Mouse (Mus musculus): ENCODE results near the gene Wtap.

- TF ChIP-seq CTCF (IDR thresholded peaks at IDR 0.05; ENCODE audit: borderline replicate concordance, control insufficient read depth, extremely low read depth, insufficient read depth, low read length, poor library complexity) (no peak), POLR2A (IDR thresholded peaks at IDR 0.05; ENCODE audit: control insufficient read depth, extremely low read depth, insufficient read depth, low read length, poor library complexity) (no peak)
These were observed 44.3 kb downstream of the Wtap start for GRCm38 (mm10) chr17:12949669-12950068.

Data from thymus, adult 2 months (tissue).